19 mouse cellular contexts compared by ENCODE assay signal in genomic region chr9:94607750-94608106, GRCm38 (mm10).
A peak's percentile ranks its signal among the peaks of the same experiment; 100 is the strongest.
DNase-seq lines count a peak whose midpoint lies in the region; ATAC-seq lines count a peak whose summit lies in the region.
"Had no signal": no experiment of that assay in that cellular context is flagged by ENCODE, and none has a peak within 500 bp of the region (broad histone marks: within the 10 kb centered on the region; RNA-seq: fewer than 3 reads in every experiment).

No protein-coding gene starts in this region.

- no peak overlapping the region for H3K27ac ChIP-seq in forebrain, embryonic 11.5 days (ENCODE audit: low read depth, low read length)
- no peak overlapping the region for H3K27ac ChIP-seq in forebrain, embryonic 16.5 days (ENCODE audit: low read length)
- H3K27ac ChIP-seq in limb, embryonic 13.5 days, result no peak overlapping the region
- H3K27ac ChIP-seq: liver, embryonic 15.5 days; macrophage had no signal

- no peak overlapping the region for H3K4me2 ChIP-seq in forebrain, embryonic 11.5 days (ENCODE audit: low read depth, low read length, severe bottlenecking)
- H3K4me2 ChIP-seq in forebrain, embryonic 16.5 days (ENCODE audit: low read length), result no peak overlapping the region
- no peak overlapping the region for H3K4me2 ChIP-seq in limb, embryonic 13.5 days (replicated peaks)
- H3K4me2 ChIP-seq: heart, embryonic 11.5 days; liver, embryonic 15.5 days had no signal

- intact Hi-C loops in left cerebral cortex, postnatal 10 days (cut with DNase I), result no loop called here

- no peaks in the 10 kb centered on the region for H3K9me3 ChIP-seq in forebrain, embryonic 11.5 days (ENCODE audit: control insufficient read depth, low read length)
- H3K9me3 ChIP-seq in forebrain, embryonic 16.5 days (ENCODE audit: control insufficient read depth, low read length), result no peaks in the 10 kb centered on the region
- H3K9me3 ChIP-seq in limb, embryonic 13.5 days, result no peaks in the 10 kb centered on the region
- H3K9me3 ChIP-seq: liver, embryonic 15.5 days had no signal

- ATAC-seq in forebrain, embryonic 11.5 days (replicated peaks; ENCODE audit: low FRiP score), result no peak
- no peak for ATAC-seq in forebrain, embryonic 16.5 days
- peak; percentile 52 for ATAC-seq in limb, embryonic 13.5 days (ENCODE audit: low FRiP score, low read depth)

- no peak overlapping the region for H3K9ac ChIP-seq in forebrain, embryonic 11.5 days (ENCODE audit: low read length)
- no peak overlapping the region for H3K9ac ChIP-seq in forebrain, embryonic 16.5 days (replicated peaks; ENCODE audit: low read depth, low read length)
- no peak overlapping the region for H3K9ac ChIP-seq in limb, embryonic 13.5 days
- H3K9ac ChIP-seq: liver, embryonic 15.5 days had no signal

- H3K4me1 ChIP-seq in forebrain, embryonic 11.5 days (replicated peaks; ENCODE audit: control insufficient read depth, insufficient read depth, low read length), result peaks cover 2% of the 10 kb centered on the region; the same call in 1 of the 2 replicates
- H3K4me1 ChIP-seq in forebrain, embryonic 16.5 days (replicated peaks; ENCODE audit: control insufficient read depth, insufficient read depth, low read length), result peaks cover 8% of the 10 kb centered on the region
- H3K4me1 ChIP-seq in limb, embryonic 13.5 days, result peaks cover 28% of the 10 kb centered on the region

- 87% methylated on average over 2 of the region's 2 CpGs for WGBS in forebrain, embryonic 11.5 days
- 90% methylated on average over 2 of the region's 2 CpGs for WGBS in forebrain, embryonic 16.5 days
- 62% methylated on average over 2 of the region's 2 CpGs for WGBS in limb, embryonic 13.5 days

- DNase-seq in forebrain, embryonic 11.5 days (ENCODE audit: low spot score), result peak; percentile 13
- DNase-seq in urinary bladder, postnatal 14 days (ENCODE audit: low spot score), result peak; percentile 15
- no peak for DNase-seq in urinary bladder, postnatal 36 days (ENCODE audit: low spot score in 2 of 2)
- DNase-seq in left cerebral cortex, postnatal 10 days (ENCODE audit: extremely low spot score in 1 of 2, low spot score in 2 of 2), result no peak
- DNase-seq in thymus, postnatal 10 days (ENCODE audit: low spot score in 2 of 2), result no peak
- no peak for DNase-seq in kidney, postnatal 25 days
- DNase-seq: adrenal gland, adult 8-10 months; cerebellum, adult 18-20 months; gastrocnemius, postnatal 14 days; heart, postnatal 36 days; kidney, postnatal 10 days; layer of hippocampus, adult 9-11 months; midbrain, embryonic 14.5 days; thymus, adult 2 months had no signal

- no peaks in the 10 kb centered on the region for H3K27me3 ChIP-seq in forebrain, embryonic 11.5 days (ENCODE audit: control insufficient read depth, insufficient read depth, low read length)
- no peaks in the 10 kb centered on the region for H3K27me3 ChIP-seq in forebrain, embryonic 16.5 days (replicated peaks; ENCODE audit: control insufficient read depth, insufficient read depth, low read length)
- no peaks in the 10 kb centered on the region for H3K27me3 ChIP-seq in limb, embryonic 13.5 days
- H3K27me3 ChIP-seq: liver, embryonic 15.5 days had no signal

- H3K4me3 ChIP-seq in forebrain, embryonic 11.5 days (ENCODE audit: low read depth, low read length), result no peak overlapping the region
- no peak overlapping the region for H3K4me3 ChIP-seq in forebrain, embryonic 16.5 days (replicated peaks; ENCODE audit: low read length)
- no peak overlapping the region for H3K4me3 ChIP-seq in limb, embryonic 13.5 days
- H3K4me3 ChIP-seq: liver, embryonic 15.5 days had no signal

- no peaks in the 10 kb centered on the region for H3K36me3 ChIP-seq in forebrain, embryonic 11.5 days (ENCODE audit: control insufficient read depth, insufficient read depth, low read length)
- no peaks in the 10 kb centered on the region for H3K36me3 ChIP-seq in forebrain, embryonic 16.5 days (ENCODE audit: control insufficient read depth, insufficient read depth)
- H3K36me3 ChIP-seq in limb, embryonic 13.5 days, result no peaks in the 10 kb centered on the region
- H3K36me3 ChIP-seq: liver, embryonic 15.5 days had no signal

Comparison
In these comparisons a context has a peak if more than half of its experiments do, and no peak if none do; other contexts are left out.
1. DNase-seq: peak in forebrain, embryonic 11.5 days (single experiment) and urinary bladder, postnatal 14 days (single experiment); none in urinary bladder, postnatal 36 days (0 of 2), left cerebral cortex, postnatal 10 days (0 of 2), thymus, postnatal 10 days (0 of 2) and kidney, postnatal 25 days (0 of 2).